Mouse (Mus musculus) intestine, embryonic 15.5 days (tissue): ENCODE data around the gene Mfsd12. TPM values are rescaled to one million over a fixed set of nuclear protein-coding genes. Genes with fewer than 3 reads are reported as not detected.

ENCODE experiments used
- ATAC-seq: fragments of 200-750 bp; cut with Nextera tagmentation; 2 replicates; pipeline ENCODE4 v1.8.0; 2017; ENCODE audit warnings: moderate TSS enrichment, moderate library complexity
- H3K27ac ChIP-seq: fragments of 300-500 bp; sonication (generic); 2 replicates; pipeline ENCODE4 v1.5.1; 2015; ENCODE audit warnings: mild to moderate bottlenecking, inconsistent platforms
- H3K27me3 ChIP-seq: fragments of 300-500 bp; sonication (generic); replicated peaks from 2 replicates; pipeline ENCODE4 v1.6.1; 2015; ENCODE audit warnings: inconsistent platforms
- H3K36me3 ChIP-seq: fragments of 300-500 bp; sonication (generic); 2 replicates; pipeline ENCODE4 v1.6.1; 2015; ENCODE audit warnings: inconsistent platforms
- H3K4me1 ChIP-seq: fragments of 300-500 bp; sonication (generic); replicated peaks from 2 replicates; pipeline ENCODE4 v1.6.1; 2015; ENCODE audit warnings: inconsistent platforms
- H3K4me2 ChIP-seq: fragments of 300-500 bp; sonication (generic); replicated peaks from 2 replicates; pipeline ENCODE4 v1.6.1; 2015; ENCODE audit warnings: mild to moderate bottlenecking, inconsistent platforms
- H3K4me3 ChIP-seq: fragments of 300-500 bp; sonication (generic); replicated peaks from 2 replicates; pipeline ENCODE4 v1.5.1; 2015; ENCODE audit warnings: inconsistent platforms
- H3K9ac ChIP-seq: fragments of 300-500 bp; sonication (generic); 2 replicates; pipeline ENCODE4 v1.6.1; 2015; ENCODE audit warnings: inconsistent platforms
- H3K9me3 ChIP-seq: fragments of 300-500 bp; sonication (generic); 2 replicates; pipeline ENCODE4 v1.6.1; 2016; ENCODE audit warnings: inconsistent platforms
- WGBS: fragments of 180-500 bp; shearing (Covaris S2); methylation state at CpG from one replicate; pipeline ENCODE4 v1.1.7; 2015; 5-methylcytosine and 5-hydroxymethylcytosine counted together
- polyA plus RNA-seq: library from polyadenylated mRNA; unstranded; fragments of >200 nt; fragmentation: Nextera tagmentation; extraction: Ambion mirVana; gene quantifications from 2 replicates; pipeline ENCODE4 v1.2.1, GENCODE M21; 2015

Gene Mfsd12
- 19.9 and 23.8 TPM in 2 replicates for polyA plus RNA-seq

GRCm38 (mm10) chr10:81356991-81357844, at the start of gene Mfsd12:
Gene Mfsd12 (plus strand): TSS chr10:81357491.
- Histone ChIP-seq H3K9me3 (no peaks in the 10 kb centered on the region), H3K4me3 (peak within 1 kb of the TSS; percentile 88), H3K36me3 (peaks cover 3% of the 10 kb centered on the region; the same call in 1 of the 2 replicates), H3K27me3 (no peaks in the 10 kb centered on the region), H3K27ac (peak within 1 kb of the TSS; percentile 59), H3K4me1 (peaks cover 37% of the 10 kb centered on the region), H3K9ac (peak within 1 kb of the TSS; percentile 91), H3K4me2 (peak within 1 kb of the TSS; percentile 99)
- 2% methylated on average over 79 of the region's 79 CpGs for whole genome bisulfite sequencing
- peak; percentile 90 for ATAC-seq

- H3K36me3 ChIP-seq: peaks cover 81% of the 10 kb centered on the region
- H3K4me2 ChIP-seq: no peak overlapping the region
- H3K4me1 ChIP-seq: no peaks in the 10 kb centered on the region
- no peaks in the 10 kb centered on the region for H3K9me3 ChIP-seq
- H3K9ac ChIP-seq: no peak overlapping the region
- no peak for ATAC-seq
- WGBS: 78% methylated on average over 5 of the region's 5 CpGs
- no peak overlapping the region for H3K27ac ChIP-seq
- H3K4me3 ChIP-seq: no peak overlapping the region
- H3K27me3 ChIP-seq: no peaks in the 10 kb centered on the region
Observed at GRCm38 (mm10) chr10:81309571-81309970, 47.7 kb upstream of the Mfsd12 start.

DNA sequence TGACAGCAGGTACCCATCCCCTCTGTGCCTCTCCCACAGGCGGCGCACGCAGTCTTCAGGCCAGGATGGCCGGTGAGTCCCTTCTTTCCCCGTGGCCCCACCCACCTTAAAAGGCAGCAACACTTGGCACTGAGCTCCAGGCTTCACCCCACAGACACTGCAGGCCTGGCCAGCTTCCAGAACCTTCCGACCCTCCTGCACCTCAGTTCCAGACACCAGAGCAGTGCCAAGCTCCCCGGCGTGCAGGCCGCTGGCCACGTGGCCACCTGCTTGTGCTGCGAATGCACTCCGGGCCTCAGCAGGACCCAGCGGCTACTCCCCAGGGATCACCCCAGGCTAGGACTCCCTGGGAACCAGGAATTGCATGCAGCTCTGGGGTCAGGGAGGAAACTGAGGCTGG, 43.7 kb upstream of the Mfsd12 start:
- H3K27ac ChIP-seq: no peak overlapping the region
- WGBS: 95% methylated on average over 13 of the region's 13 CpGs
- H3K4me3 ChIP-seq: no peak overlapping the region
- peaks cover 70% of the 10 kb centered on the region for H3K36me3 ChIP-seq
- ATAC-seq: no peak
- no peak overlapping the region for H3K4me2 ChIP-seq
- peaks cover 20% of the 10 kb centered on the region for H3K4me1 ChIP-seq
- H3K9me3 ChIP-seq: no peaks in the 10 kb centered on the region
- no peak overlapping the region for H3K9ac ChIP-seq
- no peaks in the 10 kb centered on the region for H3K27me3 ChIP-seq

DNA sequence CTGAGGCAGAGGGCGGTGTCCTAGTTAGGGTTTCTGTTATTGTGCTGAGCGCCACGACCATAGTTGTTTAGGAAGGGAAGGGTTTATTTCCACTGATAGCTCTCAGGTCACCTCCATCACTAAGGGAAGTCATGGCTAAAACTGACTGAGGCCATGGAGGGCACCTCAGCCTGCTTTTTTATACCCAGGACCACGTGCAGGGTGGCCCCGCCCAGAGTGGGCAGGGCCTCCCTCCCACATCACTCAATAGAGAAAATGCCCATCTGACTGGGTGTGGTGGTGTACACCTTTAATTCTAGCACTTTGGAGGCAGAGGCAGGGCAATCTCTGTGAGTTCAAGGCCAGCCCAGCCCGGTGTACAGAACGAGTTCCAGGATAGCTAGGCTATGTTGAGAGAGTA, 43.1 kb upstream of the Mfsd12 start:
- H3K36me3 ChIP-seq: peaks cover 65% of the 10 kb centered on the region
- no peak for ATAC-seq
- H3K4me1 ChIP-seq: peaks cover 26% of the 10 kb centered on the region

DNA sequence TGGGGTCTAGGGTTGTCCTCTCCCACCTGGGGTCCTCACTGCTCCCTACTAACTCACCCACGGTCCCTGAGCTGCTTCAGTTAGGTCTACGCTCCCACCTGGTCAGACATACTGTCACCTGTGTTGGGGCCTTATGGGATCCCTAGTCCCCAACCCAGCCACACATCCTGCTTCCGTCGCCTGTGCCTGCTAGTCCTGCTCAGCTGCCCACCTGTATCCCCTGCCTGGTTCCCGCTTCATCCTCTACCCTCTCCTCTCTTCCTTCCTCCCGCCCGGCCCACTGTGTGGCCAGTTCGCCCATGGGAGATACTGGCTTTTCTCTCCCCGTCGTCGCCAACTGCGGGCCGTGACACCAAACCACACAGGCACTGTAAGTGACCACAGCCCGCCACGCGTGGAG, 41.7 kb upstream of the Mfsd12 start:
- H3K4me3 ChIP-seq: no peak overlapping the region
- H3K9ac ChIP-seq: no peak overlapping the region
- no peaks in the 10 kb centered on the region for H3K27me3 ChIP-seq
- no peak for ATAC-seq
- no peak overlapping the region for H3K27ac ChIP-seq
- H3K4me2 ChIP-seq: no peak overlapping the region
- H3K36me3 ChIP-seq: peaks cover 51% of the 10 kb centered on the region
- H3K9me3 ChIP-seq: no peaks in the 10 kb centered on the region
- H3K4me1 ChIP-seq: peaks cover 33% of the 10 kb centered on the region
- 94% methylated on average over 16 of the region's 16 CpGs for WGBS

More for the DNA sequence above, 43.1 kb upstream of the Mfsd12 start:
- Histone ChIP-seq H3K27ac (no peak overlapping the region), H3K27me3 (no peaks in the 10 kb centered on the region), H3K9me3 (no peaks in the 10 kb centered on the region), H3K4me3 (no peak overlapping the region), H3K9ac (no peak overlapping the region), H3K4me2 (no peak overlapping the region)
- 74% methylated on average over 7 of the region's 7 CpGs for WGBS

DNA sequence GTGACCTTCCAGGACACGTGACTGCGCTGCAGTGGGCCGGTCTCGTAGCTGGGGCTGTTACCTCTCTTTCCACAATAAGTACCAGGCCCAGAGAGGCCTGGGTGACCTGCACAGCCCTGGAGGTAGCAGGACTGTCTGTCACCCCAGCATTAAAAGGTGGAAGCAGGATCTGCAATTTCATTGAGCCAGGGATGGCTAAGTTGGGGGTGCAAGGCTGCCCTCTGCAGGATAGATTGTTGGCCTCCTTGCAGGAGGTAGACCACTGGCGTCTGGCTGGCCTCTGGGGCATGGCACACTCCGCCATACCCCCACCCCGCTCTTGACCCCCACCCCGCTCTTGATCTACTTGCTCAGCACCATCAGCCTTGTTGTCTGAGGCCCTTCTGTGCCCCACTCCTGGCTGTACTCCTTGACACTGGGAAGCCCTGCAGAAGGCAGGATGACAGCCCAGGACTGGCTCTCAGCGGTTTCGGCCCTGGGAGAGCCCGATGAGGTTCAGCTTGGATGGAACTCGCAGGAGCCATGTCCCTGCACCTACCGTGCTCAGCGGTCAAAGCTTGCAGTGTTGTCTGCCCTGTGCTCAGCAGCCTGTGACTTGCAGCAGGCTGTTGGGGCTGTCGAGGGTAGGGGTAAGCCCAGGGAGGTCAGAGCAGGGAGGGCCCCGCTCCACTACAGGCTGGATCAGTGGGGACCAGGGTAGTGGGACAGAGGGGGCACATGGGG, 40.8 kb upstream of the Mfsd12 start:
- Histone ChIP-seq H3K27me3 (no peaks in the 10 kb centered on the region), H3K9me3 (no peaks in the 10 kb centered on the region), H3K4me1 (peaks cover 33% of the 10 kb centered on the region), H3K27ac (no peak overlapping the region), H3K4me2 (peak overlapping the region; percentile 69), H3K4me3 (peak overlapping the region; percentile 28), H3K36me3 (peaks cover 42% of the 10 kb centered on the region), H3K9ac (peak overlapping the region; percentile 43)
- WGBS: 57% methylated on average over 16 of the region's 16 CpGs
- no peak for ATAC-seq

GRCm38 (mm10) chr10:81317273-81317672, 40.0 kb upstream of the Mfsd12 start:
- no peaks in the 10 kb centered on the region for H3K9me3 ChIP-seq
- peak overlapping the region; percentile 69 for H3K4me2 ChIP-seq
- 10% methylated on average over 20 of the region's 20 CpGs for WGBS
- H3K27ac ChIP-seq: peak overlapping the region; percentile 62; the same call in 1 of the 2 replicates
- peak; percentile 13; the same call in 1 of the 2 replicates for ATAC-seq
- H3K4me1 ChIP-seq: peaks cover 40% of the 10 kb centered on the region
- H3K27me3 ChIP-seq: no peaks in the 10 kb centered on the region
- H3K4me3 ChIP-seq: peak overlapping the region; percentile 28
- H3K36me3 ChIP-seq: peaks cover 36% of the 10 kb centered on the region
- H3K9ac ChIP-seq: peak overlapping the region; percentile 43

DNA sequence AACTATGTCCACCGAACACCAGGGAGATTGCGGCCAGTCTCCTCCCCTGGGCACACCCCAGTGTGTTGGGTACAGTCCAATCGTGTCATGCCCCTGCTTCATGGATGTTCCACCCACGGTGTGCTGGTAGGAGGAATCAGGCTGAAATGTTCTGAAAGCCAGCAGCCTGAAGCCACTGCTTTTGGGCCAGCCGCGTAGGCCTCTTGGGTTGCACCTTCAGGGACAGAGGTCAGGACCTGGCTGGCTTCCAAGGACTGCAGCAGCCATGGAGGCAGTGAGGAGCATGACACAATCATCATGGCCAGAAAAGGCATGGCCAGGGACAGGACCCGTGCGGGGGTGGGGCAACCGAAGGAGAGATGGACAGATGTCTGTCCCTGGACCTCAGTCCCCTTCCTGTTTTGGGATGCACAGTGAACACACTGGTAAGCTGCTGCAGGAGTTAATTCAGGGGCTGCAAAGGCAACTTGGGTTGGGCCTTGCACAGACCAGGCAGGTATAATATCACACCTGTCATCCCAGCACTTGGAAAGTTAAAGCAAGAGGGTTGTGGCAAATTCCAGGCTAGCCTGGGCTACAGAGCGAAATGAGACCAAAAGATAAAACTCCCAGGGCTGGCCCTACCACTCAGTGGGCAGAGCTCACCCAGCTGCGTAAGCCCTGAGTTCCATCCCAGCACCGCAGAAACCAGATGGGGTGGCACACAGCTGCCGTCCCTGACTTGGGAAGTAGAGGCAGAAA, 38.5 kb upstream of the Mfsd12 start:
- Histone ChIP-seq H3K27me3 (no peaks in the 10 kb centered on the region), H3K4me1 (peaks cover 47% of the 10 kb centered on the region), H3K4me3 (no peak overlapping the region), H3K9ac (peak overlapping the region; percentile 52; the same call in 1 of the 2 replicates), H3K9me3 (no peaks in the 10 kb centered on the region), H3K36me3 (peaks cover 38% of the 10 kb centered on the region), H3K27ac (no peak overlapping the region), H3K4me2 (peak overlapping the region; percentile 66)
- ATAC-seq: no peak
- WGBS: 93% methylated on average over 13 of the region's 13 CpGs

GRCm38 (mm10) chr10:81319330-81319699, 38.0 kb upstream of the Mfsd12 start:
- Histone ChIP-seq H3K36me3 (peaks cover 38% of the 10 kb centered on the region), H3K27me3 (no peaks in the 10 kb centered on the region), H3K4me2 (peak overlapping the region; percentile 66), H3K9me3 (no peaks in the 10 kb centered on the region), H3K4me1 (peaks cover 47% of the 10 kb centered on the region), H3K27ac (peak overlapping the region; percentile 84; the same call in 1 of the 2 replicates), H3K4me3 (peak overlapping the region; percentile 84), H3K9ac (peak overlapping the region; percentile 52)
- WGBS: 37% methylated on average over 8 of the region's 8 CpGs
- ATAC-seq: no peak

- Histone ChIP-seq H3K9ac (peak overlapping the region; percentile 52), H3K27me3 (no peaks in the 10 kb centered on the region), H3K4me3 (peak overlapping the region; percentile 84), H3K9me3 (no peaks in the 10 kb centered on the region), H3K36me3 (peaks cover 40% of the 10 kb centered on the region), H3K4me2 (peak overlapping the region; percentile 66), H3K4me1 (peaks cover 47% of the 10 kb centered on the region), H3K27ac (peak overlapping the region; percentile 84)
- under 1% methylated on average over 38 of the region's 38 CpGs for WGBS
- ATAC-seq: no peak
Observed at GRCm38 (mm10) chr10:81319741-81320549, 37.3 kb upstream of the Mfsd12 start.

- H3K4me3 ChIP-seq: peak within 1 kb of the TSS; percentile 84
- WGBS: under 1% methylated on average over 68 of the region's 68 CpGs
- peaks cover 47% of the 10 kb centered on the region for H3K4me1 ChIP-seq
- H3K9ac ChIP-seq: peak within 1 kb of the TSS; percentile 71
- peak within 1 kb of the TSS; percentile 84 for H3K27ac ChIP-seq
- H3K36me3 ChIP-seq: peaks cover 41% of the 10 kb centered on the region
- no peaks in the 10 kb centered on the region for H3K9me3 ChIP-seq
- peak; percentile 92 for ATAC-seq
- peak within 1 kb of the TSS; percentile 66 for H3K4me2 ChIP-seq
- H3K27me3 ChIP-seq: no peaks in the 10 kb centered on the region
Observed at GRCm38 (mm10) chr10:81320550-81321347, 36.5 kb upstream of the Mfsd12 start, which contains the start of gene Cactin. Gene Cactin (plus strand): TSS chr10:81321103.
